Mouse (Mus musculus): ENCODE measurements around the gene Tmem204.

Gene Tmem204

DNA sequence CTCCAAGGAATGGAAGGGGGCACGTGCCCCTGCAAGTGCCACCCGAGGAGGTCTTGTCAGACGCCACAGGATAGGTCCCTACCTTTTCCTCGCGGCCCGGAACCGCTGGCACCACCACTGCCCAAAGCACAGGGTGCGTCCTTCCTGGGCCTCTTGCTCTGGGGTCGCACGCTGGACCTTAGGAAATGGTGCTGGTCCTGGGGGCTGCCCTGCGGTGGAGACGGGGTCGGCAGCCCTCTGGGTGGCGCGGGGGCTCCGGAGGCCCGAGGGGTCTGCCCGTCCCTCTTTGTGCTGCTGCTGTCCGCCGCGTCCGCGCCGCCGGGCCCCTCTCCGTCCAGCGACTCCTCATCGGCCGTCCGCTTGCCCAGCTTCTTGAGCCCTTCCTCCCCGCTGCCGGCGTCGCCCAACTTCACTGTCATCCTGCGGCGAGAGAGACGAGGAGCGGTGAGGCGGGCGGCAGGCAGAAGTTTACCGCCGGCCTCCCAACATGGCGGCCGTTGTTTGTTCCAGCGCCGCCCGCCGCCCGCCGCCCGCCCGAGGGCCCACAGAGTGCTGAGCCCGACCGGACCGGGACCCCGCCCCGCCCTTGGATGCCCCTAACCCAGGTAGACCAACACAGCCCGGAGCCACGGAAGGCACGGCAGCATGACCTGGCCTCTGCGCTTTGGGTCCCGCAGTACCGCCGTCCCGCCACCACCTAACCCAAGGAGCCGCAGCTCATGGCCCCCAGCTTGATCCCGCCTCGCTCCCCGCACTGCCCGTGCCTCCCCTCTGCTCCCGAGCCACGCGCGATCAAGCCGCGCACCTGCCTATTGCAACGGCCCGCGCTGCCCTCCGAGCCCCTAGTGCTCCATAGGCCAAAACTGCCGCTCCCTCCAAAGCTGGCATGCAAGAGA is 69.5 kb downstream of the Tmem204 start:
- DNase-seq: peak; percentile 69
